ENCODE assay signal across 8 mouse cellular contexts in genomic region chr11:69266253-69266652, GRCm38 (mm10). TPM values are rescaled to one million over a fixed set of nuclear protein-coding genes. Genes with fewer than 3 reads are reported as not detected.
A peak's percentile ranks its signal among the peaks of the same experiment; 100 is the strongest.
DNase-seq lines count a peak whose midpoint lies in the region; ATAC-seq lines count a peak whose summit lies in the region.

No protein-coding gene starts in this region.

- H3K27me3 ChIP-seq in midbrain, embryonic 13.5 days = peaks cover 16% of the 10 kb centered on the region; the same call in 1 of the 2 replicates
- H3K27me3 ChIP-seq in midbrain, embryonic 10.5 days (ENCODE audit: low read depth, poor library complexity, severe bottlenecking) = peaks cover 28% of the 10 kb centered on the region

- H3K27ac ChIP-seq in midbrain, embryonic 13.5 days = peak overlapping the region; percentile 30
- H3K27ac ChIP-seq in midbrain, embryonic 10.5 days (replicated peaks) = no peak overlapping the region
- peak overlapping the region; percentile 27 for H3K27ac ChIP-seq in macrophage

- H3K4me1 ChIP-seq in midbrain, embryonic 13.5 days (replicated peaks) = peaks cover 22% of the 10 kb centered on the region
- peaks cover 20% of the 10 kb centered on the region for H3K4me1 ChIP-seq in midbrain, embryonic 10.5 days

- no peak for DNase-seq in midbrain, embryonic 10.5 days (ENCODE audit: low spot score)
- DNase-seq in cerebellum, postnatal 14 days = peak; percentile 68 to 86
- peak; percentile 36 for DNase-seq in heart, adult 8-10 months (ENCODE audit: low spot score)
- peak; percentile 77 for DNase-seq in layer of hippocampus, adult 11-12 months (ENCODE audit: low spot score)
- peak; percentile 97 for DNase-seq in telencephalon, adult 2 months (ENCODE audit: low read depth, low spot score)
- no peak for DNase-seq in adrenal gland, postnatal 10 days

- H3K79me2 ChIP-seq in macrophage (ENCODE audit: inconsistent target) = no peaks in the 10 kb centered on the region

- peak; percentile 87 for ATAC-seq in midbrain, embryonic 13.5 days

- H3K36me3 ChIP-seq in midbrain, embryonic 13.5 days = no peaks in the 10 kb centered on the region
- H3K36me3 ChIP-seq in midbrain, embryonic 10.5 days = no peaks in the 10 kb centered on the region
- no peaks in the 10 kb centered on the region for H3K36me3 ChIP-seq in macrophage (ENCODE audit: inconsistent target)

- H3K4me2 ChIP-seq in midbrain, embryonic 13.5 days (replicated peaks) = peak overlapping the region; percentile 42

- no peak overlapping the region for H3K9ac ChIP-seq in midbrain, embryonic 13.5 days (replicated peaks)

- H3K9me3 ChIP-seq in midbrain, embryonic 13.5 days = no peaks in the 10 kb centered on the region
- no peaks in the 10 kb centered on the region for H3K9me3 ChIP-seq in midbrain, embryonic 10.5 days (replicated peaks)

- H3K4me3 ChIP-seq in midbrain, embryonic 13.5 days (replicated peaks) = peak overlapping the region; percentile 12
- H3K4me3 ChIP-seq in midbrain, embryonic 10.5 days = no peak overlapping the region; the same call in 1 of the 2 replicates
- H3K4me3 ChIP-seq in macrophage (ENCODE audit: inconsistent target) = no peak overlapping the region

- WGBS in midbrain, embryonic 13.5 days = 13% methylated on average over 10 of the region's 10 CpGs
- 25% methylated on average over 10 of the region's 10 CpGs for WGBS in midbrain, embryonic 10.5 days
- 13% methylated on average over 10 of the region's 10 CpGs for WGBS in macrophage (ENCODE audit: missing documents)

RNA-seq across cellular contexts. Expression of gene Gucy2e, which starts 29.4 kb away (rescaled TPM):
- 0.32 and 0.42 TPM in 2 replicates for polyA plus RNA-seq in midbrain, embryonic 13.5 days (2015; fragmentation: Nextera tagmentation; extraction: Ambion mirVana)
- 0.06 and 0.20 TPM in 2 replicates for polyA plus RNA-seq in midbrain, embryonic 10.5 days (2016; fragmentation: Nextera tagmentation; extraction: Ambion mirVana)
- 1 to 10 TPM; 1.7 to 2.5 (median 2.1) TPM for total RNA-seq in heart, adult 8-10 months (2022)
- under 1 TPM in 5 of 26 experiments, not detected in 21; 0.04 to 0.22 (median 0.08) TPM for total RNA-seq in macrophage (2018; cell fraction: chromatin; rRNA removed)
- not detected for total RNA-seq in macrophage (2018; cell fraction: cytosol; rRNA removed)
- total RNA-seq in macrophage (2018; cell fraction: nucleus; rRNA removed) = under 1 TPM in 6 of 26 experiments, not detected in 20; 0.04 to 0.17 (median 0.09) TPM
- not detected in 3 replicates for polyA plus RNA-seq in macrophage (2018)
- not detected for total RNA-seq in adrenal gland, postnatal 10 days (2021)

RNA-seq across cellular contexts. Expression of gene Cntrob, which starts 57.3 kb away (rescaled TPM):
- 29.8 and 30.8 TPM in 2 replicates for polyA plus RNA-seq in midbrain, embryonic 13.5 days (2015; fragmentation: Nextera tagmentation; extraction: Ambion mirVana)
- polyA plus RNA-seq in midbrain, embryonic 10.5 days (2016; fragmentation: Nextera tagmentation; extraction: Ambion mirVana) = 39.9 TPM in 2 replicates
- 1 to 10 TPM; 1.8 to 5.1 (median 2.6) TPM for total RNA-seq in heart, adult 8-10 months (2022)
- total RNA-seq in macrophage (2018; cell fraction: chromatin; rRNA removed) = 10 to 100 TPM in 19 of 26 experiments, 1 to 10 TPM in 7; 5.4 to 54.6 (median 25.9) TPM
- total RNA-seq in macrophage (2018; cell fraction: cytosol; rRNA removed) = 1 to 10 TPM; 1.2 to 5.3 (median 3.2) TPM
- total RNA-seq in macrophage (2018; cell fraction: nucleus; rRNA removed) = 10 to 100 TPM in 14 of 26 experiments, 1 to 10 TPM in 12; 3.4 to 25.4 (median 10.9) TPM
- polyA plus RNA-seq in macrophage (2018) = 3.6 to 6.7 TPM (median 5.4 TPM) in 3 replicates
- total RNA-seq in adrenal gland, postnatal 10 days (2021) = 10 to 100 TPM in 1 of 2 experiments, 1 to 10 TPM in 1; 7.8 to 12.6 TPM

RNA-seq across cellular contexts. Expression of gene Trappc1, which starts 57.5 kb away (rescaled TPM):
- 221 and 223 TPM in 2 replicates for polyA plus RNA-seq in midbrain, embryonic 13.5 days (2015; fragmentation: Nextera tagmentation; extraction: Ambion mirVana)
- 174 and 188 TPM in 2 replicates for polyA plus RNA-seq in midbrain, embryonic 10.5 days (2016; fragmentation: Nextera tagmentation; extraction: Ambion mirVana)
- total RNA-seq in heart, adult 8-10 months (2022) = 10 to 100 TPM; 46.5 to 50.6 (median 49.2) TPM
- total RNA-seq in macrophage (2018; cell fraction: chromatin; rRNA removed) = 10 to 100 TPM in 10 of 26 experiments, 1 to 10 TPM in 16; 1.1 to 20.4 (median 8.5) TPM
- total RNA-seq in macrophage (2018; cell fraction: cytosol; rRNA removed) = 100 to 1,000 TPM in 6 of 26 experiments, 10 to 100 TPM in 20; 67.4 to 109 (median 89.4) TPM
- 10 to 100 TPM in 25 of 26 experiments, 1 to 10 TPM in 1; 8.0 to 53.1 (median 27.6) TPM for total RNA-seq in macrophage (2018; cell fraction: nucleus; rRNA removed)
- 103 to 111 TPM (median 110 TPM) in 3 replicates for polyA plus RNA-seq in macrophage (2018)
- 10 to 100 TPM; 75.1 to 78.6 TPM for total RNA-seq in adrenal gland, postnatal 10 days (2021)

RNA-seq across cellular contexts. Expression of gene Kcnab3, which starts 59.8 kb away (rescaled TPM):
- polyA plus RNA-seq in midbrain, embryonic 13.5 days (2015; fragmentation: Nextera tagmentation; extraction: Ambion mirVana) = 3.9 and 4.9 TPM in 2 replicates
- 1.4 and 2.3 TPM in 2 replicates for polyA plus RNA-seq in midbrain, embryonic 10.5 days (2016; fragmentation: Nextera tagmentation; extraction: Ambion mirVana)
- total RNA-seq in heart, adult 8-10 months (2022) = under 1 TPM in 3 of 4 experiments, not detected in 1; 0.17 to 0.38 (median 0.27) TPM
- under 1 TPM in 12 of 26 experiments, not detected in 14; 0.38 to 0.98 (median 0.74) TPM for total RNA-seq in macrophage (2018; cell fraction: chromatin; rRNA removed)
- total RNA-seq in macrophage (2018; cell fraction: cytosol; rRNA removed) = under 1 TPM in 25 of 26 experiments, not detected in 1; 0.06 to 0.25 (median 0.13) TPM
- total RNA-seq in macrophage (2018; cell fraction: nucleus; rRNA removed) = 1 to 10 TPM in 1 of 26 experiments, under 1 TPM in 12, not detected in 13; 0.22 to 1.1 (median 0.39) TPM
- polyA plus RNA-seq in macrophage (2018) = 0.11 to 0.33 TPM (median 0.23 TPM) in 3 replicates
- total RNA-seq in adrenal gland, postnatal 10 days (2021) = 1 to 10 TPM; 5.1 to 7.9 TPM

Comparison
In these comparisons a context has a peak if more than half of its experiments do, and no peak if none do; other contexts are left out.
1. DNase-seq: peak in cerebellum, postnatal 14 days (2 of 2), heart, adult 8-10 months (single experiment), layer of hippocampus, adult 11-12 months (single experiment) and telencephalon, adult 2 months (single experiment); none in midbrain, embryonic 10.5 days (single experiment) and adrenal gland, postnatal 10 days (single experiment).